Mouse (Mus musculus) bone marrow macrophage, adult 2 months (primary cell): Measurements from ENCODE around the gene Pum1.

ENCODE experiments used
- CTCF ChIP-seq: IDR thresholded peaks from 2 replicates; pipeline ENCODE4 v1.5.1; 2012; ENCODE audit warnings: low read depth, mild to moderate bottlenecking, low read length, moderate library complexity
- POLR2A ChIP-seq: IDR thresholded peaks from 2 replicates; pipeline ENCODE4 v1.6.1; 2012; ENCODE audit warnings: mild to moderate bottlenecking, low read depth, low read length, borderline replicate concordance

- TF ChIP-seq POLR2A (no peak), CTCF (no peak)
Measured at GRCm38 (mm10) chr4:130637488-130638422, 25.4 kb upstream of the Pum1 start.
